Mouse (Mus musculus) right cerebral cortex, postnatal 4 days (tissue): ENCODE results near the gene Zcchc3.
A peak's percentile ranks its signal among the peaks of the same experiment; 100 is the strongest.

ENCODE experiments used
- DNase-seq: peaks from one replicate; pipeline ENCODE4 v3.0.0-alpha.2; 2022

Zcchc3 gene

DNA sequence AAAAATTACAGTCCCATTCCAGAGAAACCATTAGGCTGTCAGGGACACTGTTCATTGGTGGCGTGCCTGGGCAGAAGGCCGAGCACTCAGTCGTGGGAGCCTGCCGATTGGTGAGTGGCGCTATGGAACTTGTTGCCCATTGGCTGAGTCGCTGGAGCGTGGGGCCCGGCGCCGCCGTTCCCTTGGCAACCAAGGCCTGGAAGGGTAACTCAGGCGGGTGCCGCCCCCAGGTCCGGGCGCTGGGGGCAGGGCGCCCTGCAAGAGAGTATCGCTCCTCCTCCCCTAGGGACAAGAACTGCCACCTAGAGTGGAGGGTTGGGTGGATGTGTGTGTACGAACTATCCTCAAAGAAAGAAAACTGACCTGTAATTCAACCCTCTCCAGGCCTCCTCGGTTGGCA, 8.7 kb downstream of the Zcchc3 start:
- peak; percentile 93 for DNase-seq

DNA sequence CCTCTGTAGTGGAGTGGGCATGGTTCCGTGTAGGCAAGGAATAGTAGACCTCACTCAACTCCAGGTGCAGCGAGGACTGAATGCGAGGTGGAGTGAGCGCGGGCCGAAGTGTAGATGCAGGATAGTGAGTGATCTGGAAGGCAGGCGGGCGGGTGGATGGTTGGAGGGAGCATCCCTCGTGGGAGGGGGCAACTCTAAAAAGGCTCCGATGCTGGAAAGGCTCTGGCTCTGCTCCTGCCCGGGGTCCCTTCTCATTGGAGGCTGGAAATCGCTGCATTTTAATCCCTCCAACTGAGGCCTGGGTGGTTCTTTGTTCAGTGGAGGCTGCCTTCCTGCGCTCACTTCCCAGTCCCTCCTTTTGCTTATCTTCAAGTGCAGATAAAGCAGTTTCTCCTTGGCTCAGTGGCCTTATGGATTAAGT, 15.7 kb downstream of the Zcchc3 start:
- DNase-seq = peak; percentile 69

DNA sequence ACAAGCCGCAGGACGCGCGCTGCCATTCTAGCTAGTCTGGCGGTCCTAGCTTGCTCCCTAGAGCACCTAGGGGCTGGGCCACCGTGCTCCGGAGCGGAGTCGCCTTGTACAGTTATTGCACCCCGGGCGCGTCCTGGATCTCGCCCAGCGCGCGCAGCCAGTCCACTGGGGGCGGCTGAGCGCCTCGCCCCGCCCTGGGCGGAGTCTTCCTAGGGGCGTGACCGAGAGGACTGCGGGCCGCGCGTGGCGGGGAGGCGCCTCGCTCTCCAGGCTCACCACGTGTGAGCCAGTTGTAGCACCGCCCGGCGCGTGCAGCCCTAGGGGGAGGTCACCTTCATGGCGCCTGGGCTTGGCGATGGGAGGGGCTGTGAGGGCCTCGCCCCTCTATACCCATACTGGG, 16.1 kb downstream of the Zcchc3 start:
- peak; percentile 90 for DNase-seq

DNA sequence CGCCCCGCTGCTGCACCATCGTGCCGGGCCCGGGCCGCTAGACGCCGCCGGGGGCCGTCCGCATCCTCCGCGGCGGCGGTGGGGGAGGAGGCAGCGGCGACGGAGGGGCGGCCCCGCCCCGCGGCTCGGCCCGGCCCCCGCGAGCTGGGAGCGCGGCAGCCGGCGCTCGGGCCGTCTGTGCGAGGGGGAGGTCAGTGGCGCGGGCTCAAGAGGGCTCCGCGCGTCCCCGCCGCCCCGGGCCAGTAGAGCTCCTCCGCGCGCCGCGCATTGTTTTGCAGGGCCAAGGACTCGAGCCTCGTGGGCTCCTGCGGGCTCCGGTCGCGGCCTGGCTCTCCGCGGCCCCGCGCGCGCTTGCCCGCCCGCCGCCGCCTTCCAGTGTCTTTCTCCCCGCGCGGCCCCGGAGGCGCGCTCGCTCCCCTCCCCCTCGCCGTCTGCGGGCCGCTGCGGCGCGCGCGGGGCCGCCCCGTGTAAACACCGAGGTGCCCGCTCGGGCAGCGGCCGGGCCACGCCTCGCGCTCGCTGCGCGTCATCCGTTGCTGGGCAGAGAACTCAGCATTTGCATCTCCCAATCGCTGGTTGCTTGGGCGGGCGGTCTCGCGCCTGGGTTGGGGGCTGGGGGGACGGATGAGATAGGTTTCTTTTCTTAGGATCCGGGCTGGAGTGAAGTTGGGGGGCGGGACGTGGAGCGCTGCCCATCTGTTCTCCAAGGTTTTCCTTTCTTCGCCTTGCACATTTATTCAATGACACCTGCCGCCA, 17.0 kb downstream of the Zcchc3 start, which contains the start of gene Sox12:
Gene Sox12 (minus strand): TSS at position 384 of the 756 bp plus-strand sequence.
- peak; percentile 99 for DNase-seq

DNA sequence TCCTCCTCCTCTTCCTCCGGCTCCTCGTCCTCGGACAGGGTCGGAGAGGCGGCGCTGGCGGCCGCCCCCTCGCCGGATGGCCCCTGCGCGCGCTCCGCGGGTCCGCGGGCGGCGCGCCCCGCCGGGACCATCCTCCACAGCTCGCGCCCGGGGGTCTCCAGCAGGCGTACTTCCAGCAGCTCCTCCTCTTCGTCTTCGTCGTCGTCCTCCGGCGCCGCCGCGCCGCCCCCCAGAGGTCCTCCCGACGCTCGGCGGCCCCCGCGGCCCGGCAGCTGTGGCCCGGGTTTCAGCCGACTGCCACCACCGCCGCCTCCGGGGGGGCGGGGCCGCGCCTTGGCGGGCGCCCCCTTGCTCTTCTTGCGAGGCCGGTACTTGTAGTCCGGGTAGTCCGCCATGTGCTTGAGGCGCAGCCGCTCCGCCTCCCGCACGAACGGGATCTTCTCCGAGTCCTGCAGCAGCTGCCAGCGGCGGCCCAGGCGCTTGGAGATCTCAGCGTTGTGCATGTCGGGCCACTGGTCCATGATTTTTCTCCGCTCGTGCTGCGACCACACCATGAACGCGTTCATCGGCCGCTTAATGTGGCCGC, 17.7 kb downstream of the Zcchc3 start:
- DNase-seq = peak; percentile 79

DNA sequence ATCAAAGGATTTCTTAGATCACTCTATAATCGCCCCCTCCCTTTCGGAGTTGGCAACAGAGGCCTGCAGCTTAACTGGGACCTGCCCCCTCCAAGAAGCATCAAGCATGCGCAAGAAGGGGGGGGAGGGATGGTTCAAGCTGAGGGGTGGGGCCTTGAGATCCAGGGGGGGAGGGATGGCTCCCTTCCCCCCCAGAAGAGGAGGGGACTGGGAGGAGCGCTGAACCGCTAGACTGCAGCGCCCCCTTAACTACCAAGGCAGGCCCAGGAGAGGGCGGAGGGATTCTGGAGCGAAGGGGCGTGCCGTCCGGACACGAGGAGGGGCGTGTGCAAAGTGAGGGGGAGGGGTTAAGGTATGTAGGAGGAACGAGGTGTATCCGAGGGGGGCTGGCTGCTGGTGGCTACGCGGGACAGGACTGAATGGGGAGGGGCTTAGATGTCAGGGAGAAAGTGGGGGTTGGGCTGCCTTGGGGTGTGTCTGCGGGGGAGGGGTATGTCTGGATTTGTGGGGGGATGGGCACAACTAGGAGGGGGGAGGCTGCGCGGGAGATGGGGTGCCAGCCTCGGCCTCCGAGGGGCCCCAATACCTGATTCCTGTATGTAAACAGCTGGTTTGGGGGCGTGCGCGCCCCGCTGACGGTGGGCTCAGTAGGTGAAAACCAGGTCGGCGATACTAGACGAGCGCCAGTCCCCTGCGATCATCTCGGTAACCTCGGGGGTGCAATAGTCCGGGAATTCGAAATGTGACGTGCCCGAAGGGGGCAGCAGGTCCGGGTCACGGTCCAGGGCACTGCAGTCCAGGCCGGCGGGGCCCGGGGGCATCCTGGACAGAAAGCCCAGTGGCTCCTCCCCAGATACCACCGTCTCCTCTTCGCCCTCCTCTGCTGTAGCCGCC, 18.5 kb downstream of the Zcchc3 start:
- DNase-seq = peak; percentile 81

DNA sequence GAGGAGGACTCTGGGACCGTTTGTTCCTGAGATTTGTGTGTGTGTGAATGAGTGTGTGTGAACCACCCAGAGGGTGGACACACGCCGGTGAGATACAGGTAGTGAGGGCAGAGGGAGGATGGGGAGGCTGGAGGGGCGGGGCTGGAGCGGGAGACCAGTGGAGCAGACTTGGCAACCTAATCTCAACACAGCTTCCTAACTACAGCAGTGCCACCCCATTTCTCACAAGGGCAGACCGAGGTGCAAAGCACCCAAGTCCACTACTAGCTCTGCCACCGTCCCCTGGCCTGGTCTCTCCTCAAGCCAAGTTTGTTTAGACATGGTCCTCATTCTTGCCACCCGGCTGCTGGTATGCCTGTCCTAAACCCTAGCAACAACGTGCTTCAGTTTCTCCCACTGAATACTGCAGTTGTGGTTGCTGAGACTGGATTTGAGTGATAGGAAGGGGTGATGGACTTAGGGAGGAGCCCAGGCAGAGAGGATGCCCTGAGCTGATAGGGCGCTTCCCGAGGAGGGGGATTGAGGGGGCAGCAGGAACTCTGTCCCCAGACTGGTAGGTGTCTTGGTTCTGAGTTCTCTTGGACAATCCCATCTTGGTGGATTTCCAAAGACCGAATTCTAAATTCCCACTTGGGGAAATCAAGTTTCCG, 19.4 kb downstream of the Zcchc3 start:
- DNase-seq = no peak

DNA sequence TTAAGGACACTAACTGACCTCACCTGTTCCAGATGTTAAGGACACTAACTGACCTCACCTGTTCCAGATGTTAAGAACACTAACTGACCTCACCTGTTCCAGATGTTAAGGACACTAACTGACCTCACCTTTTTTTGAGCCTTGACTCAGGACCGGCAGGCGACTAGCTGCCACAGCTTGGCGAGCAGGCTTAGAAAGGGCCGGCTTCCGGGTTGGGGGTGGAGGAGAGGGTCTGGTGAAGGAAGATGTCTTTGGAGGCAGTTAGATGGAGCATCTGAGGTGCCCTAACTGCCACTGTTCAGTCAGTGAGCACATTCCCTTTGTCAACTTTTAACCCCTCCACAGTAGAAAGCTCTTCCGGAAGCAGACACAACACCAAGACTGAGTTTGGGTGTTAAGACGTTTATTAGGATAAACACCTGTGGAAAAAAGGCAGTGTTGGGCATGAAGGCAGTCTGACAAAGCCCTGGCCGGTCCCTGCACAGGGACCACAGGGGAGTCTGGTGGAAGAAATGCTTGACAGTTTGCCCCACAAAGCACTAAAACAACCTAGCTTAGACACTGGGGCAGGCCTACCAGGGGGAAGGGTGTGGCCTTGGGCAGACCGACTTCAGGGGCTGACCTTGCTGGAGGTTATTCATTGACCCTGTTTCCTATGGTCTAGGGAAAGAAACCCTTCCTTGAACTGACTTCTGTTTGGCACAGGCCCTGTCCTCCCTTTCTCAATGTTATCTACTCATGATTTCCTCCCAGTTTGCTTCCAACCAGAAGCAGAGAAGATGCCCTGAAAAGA, 21.4 kb downstream of the Zcchc3 start:
- DNase-seq = no peak

DNA sequence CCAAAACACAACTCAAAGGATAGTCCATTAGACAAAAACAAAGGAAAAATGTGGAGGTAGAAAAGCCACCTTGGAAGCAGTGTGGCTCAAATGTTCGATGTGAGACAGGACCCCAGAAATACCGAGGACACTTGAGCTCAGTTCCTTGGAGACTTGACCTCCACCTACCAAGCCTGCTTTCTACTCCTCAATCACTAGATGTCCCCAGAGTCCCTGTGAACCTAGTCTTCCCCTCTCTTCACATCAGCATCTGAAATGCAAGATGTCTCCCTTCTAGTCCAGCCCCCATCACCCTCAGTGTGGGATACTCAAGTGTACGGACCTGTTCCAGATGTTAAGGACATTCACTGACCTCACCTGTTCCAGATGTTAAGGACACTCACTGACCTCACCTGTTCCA, 22.0 kb downstream of the Zcchc3 start:
- no peak for DNase-seq

DNA sequence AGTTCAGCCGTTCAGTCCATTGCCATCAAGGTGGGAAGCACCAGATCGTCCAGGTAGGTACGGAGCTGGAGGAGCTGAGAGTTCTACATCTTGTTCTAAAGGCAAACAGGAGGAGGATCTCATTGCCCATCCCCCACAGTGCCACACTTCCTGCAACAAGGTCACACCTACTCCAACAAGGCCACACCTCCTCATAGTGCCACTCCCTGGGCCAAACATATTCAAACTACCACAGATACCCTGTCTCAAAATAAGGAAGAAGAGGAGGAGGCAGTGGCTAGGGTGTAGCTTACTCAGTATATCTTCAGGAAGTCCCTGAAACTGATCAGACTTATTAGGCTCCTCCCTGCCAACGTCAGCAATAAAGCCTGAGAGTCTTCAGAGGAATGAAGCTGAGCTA, 30.6 kb downstream of the Zcchc3 start:
- DNase-seq = no peak

DNA sequence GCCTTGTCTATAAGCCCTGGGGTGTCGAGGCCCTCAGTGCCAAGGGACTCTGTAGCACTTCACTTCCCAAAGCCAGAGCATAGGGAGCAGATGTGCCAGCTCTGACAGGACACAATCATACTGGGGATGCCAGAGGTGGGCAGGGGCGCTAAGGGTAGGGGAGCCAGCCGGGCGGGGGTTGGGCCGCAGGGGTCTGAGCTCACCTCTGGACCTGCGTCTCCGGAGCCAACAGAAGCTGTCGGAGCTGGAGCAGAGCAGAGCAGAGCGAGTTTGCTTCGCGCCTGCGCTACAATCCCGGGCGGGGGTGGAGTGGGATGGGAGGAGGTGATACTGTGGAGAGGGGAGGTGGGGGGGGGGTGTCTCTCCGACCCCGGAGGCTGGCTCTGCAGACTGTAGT, 38.5 kb downstream of the Zcchc3 start, which contains the start of gene Nrsn2:
Gene Nrsn2 (minus strand): TSS at position 294 of the 397 bp plus-strand sequence.
- peak; percentile 56 for DNase-seq

DNA sequence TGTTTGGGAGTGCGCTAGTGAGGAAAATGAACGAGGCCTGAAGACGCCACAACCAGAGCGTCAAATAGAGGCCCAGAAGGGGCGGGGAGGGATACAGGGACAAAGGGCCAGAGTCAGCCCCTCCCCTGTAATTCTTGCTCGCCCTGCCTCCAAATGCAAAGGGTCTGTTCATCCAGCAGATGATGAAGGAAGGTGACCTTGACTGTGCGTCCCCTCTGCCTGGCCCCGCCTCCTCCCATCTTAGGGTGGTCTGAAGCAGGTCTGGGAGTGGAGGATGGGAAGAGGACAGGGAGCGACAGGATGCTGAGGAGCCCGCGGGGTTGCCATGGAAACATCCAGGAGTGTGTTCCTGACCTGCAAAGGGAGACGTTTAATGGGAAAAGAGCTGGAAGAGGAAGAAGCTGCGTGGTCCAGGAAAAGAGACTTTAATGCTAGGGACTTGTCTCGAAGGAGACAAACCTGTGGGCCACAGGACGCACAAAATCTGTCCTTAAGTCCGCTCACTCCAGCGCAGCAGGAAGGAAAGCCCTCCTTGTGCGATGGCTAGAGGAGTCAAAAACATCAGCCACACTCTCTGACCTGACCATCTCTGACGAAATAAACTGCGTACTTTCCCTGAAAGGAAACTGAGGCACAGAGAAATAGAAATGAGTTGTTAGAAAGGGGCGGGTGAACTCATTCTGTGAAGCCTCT, 39.0 kb downstream of the Zcchc3 start:
- DNase-seq = peak; percentile 54

DNA sequence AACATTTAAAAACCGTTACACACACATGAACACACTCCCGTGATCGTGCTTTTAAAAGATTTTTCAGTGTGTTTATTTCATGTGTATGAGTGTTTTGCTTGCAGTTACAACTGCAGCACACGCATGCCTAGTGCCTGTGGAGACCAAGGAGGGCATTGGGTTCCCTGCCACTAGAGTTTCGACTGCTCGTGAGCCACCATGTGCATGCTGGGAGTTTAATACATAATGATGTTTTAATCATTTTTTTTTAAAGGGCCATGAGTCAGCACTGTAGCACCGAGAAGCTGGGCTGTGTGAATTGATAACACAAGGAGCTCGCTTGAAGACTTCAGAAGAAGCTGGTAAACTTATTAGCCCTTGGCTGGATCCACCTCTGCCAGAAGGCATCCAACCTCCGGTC, 41.3 kb downstream of the Zcchc3 start:
- DNase-seq = no peak

DNA sequence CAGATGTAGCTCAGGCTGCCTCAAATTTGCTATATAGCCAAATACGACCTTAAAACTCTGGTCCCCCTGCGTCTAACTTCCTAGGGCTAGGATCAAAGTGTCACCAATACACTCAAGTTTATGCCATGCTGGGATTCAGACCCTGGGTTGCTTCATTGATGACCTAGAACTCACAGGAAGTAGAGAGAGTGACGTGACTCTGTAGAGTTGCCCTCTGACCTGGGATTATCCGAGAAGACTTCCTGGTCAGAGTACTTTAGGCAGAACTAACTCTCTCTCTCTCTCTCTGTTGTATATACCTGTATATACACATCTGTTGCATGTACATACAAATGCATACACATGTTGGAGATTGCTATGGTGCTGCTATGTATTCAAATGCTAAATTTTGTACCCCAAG, 42.2 kb downstream of the Zcchc3 start:
- DNase-seq = no peak

DNA sequence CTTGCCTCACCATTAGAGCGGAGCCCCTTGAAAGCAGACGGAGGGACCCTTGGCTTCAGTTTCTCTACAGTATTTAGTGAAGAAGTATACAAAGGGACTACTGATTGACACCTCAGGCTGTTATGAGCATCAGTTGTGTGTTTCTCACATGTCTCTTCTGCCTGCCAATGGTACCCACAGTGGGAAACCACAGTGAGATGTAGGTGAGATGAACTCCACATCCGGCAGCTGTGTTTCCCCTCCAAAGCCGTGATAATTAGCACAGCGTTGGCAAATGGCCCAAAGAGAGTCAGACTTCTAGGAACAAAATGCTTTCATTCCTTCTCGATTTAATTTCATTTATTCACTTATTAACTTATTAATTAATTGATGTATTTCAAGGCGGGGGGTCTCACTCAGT, 42.7 kb downstream of the Zcchc3 start:
- DNase-seq = no peak

DNA sequence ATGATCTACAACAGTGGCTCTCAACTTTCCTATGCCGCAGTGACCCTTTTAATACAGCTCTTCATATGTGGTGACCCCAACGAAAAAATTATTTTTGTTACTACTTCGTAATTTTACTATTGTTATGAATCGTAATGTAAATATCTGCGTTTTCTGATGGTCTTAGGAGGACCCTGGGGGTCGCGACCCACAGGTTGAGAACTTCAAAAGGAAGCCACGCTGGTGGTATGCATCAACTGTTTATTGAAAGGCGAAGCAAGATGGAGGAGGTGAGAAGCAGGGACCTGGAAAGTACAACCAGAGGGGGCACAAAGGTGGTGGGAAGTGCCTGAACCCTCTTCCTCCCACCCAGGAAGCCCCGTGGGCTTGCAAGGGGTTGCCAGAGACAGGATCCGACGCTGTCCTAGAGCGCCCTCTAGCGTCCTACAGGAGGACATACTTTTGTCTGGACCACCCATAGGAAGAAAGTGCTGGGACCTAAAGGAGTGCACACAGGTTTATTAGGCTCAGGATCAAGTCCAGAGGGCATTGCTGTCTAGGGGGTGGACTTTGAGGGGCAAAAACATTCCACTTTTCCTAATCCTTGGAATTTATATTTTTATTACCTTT, 46.2 kb downstream of the Zcchc3 start:
- DNase-seq = peak; percentile 54

DNA sequence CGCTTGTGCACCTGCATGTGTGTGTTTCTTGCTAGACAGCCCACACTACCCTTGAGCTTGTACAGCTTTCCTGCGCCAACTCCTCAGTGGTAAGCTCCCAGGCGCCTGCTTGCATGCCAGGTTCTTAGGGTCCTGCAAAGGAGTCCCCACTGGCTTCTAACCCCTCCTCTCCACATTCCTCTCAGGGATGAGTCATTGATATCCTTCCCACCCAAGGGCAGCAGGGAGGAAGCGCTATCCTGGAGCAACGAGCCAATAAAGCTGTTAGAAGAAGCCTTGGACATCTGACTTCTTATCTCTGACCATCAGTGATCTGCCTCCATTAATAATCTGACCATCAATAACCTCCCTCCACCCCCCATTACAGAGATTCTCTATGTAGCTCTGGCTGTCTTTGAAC, 46.9 kb downstream of the Zcchc3 start:
- no peak for DNase-seq

DNA sequence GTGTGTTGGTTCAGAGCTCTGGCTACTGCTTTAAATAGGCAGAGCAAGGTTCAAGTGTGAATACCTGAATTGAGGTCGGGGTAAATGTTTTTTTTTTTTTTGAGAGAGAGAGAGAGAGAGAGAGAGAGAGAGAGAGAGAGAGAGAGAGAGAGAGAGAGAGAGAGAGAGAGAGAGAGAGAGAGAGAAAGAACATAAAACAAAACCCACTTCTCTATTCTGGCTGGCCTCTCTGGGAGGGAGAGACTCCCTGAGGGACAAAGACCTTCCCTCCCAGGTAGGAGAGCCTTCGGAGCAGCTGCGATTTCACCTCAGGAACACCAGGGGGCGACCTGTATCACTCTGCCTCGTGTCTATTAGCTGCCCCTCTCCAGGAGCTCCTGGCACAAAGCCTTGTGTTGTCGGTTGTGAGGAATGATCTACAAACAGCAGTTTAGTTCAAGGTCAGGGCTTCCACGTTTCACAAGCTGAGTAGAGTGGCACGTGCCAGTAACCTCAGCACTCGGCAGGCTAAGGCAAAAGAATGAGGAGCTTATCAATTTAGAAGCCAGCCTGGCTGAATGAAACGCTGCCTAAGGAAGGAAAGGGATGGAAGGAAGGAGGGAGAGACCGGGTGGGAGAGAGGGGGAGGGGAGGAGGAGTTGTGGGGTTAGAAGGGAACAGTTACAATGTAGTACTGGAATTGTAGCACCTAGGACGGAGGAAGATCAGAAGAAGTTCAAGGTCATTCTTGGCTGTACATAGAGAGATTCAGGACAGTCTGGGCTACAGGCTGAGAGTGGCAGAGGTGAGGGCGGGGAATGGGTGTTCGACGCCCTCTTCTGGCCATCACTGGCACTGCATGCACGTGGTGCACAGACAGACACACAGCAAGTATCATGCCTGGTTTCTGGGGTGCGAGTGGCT, 51.3 kb downstream of the Zcchc3 start:
- DNase-seq = peak; percentile 69
